Mouse (Mus musculus): ENCODE results near the gene Nr1d1. TPM values are rescaled to one million over a fixed set of nuclear protein-coding genes. Genes with fewer than 3 reads are reported as not detected.

Gene Nr1d1
- polyA plus RNA-seq, 1 experiment from 2014 or later: 6.4 TPM

- H3K36me3 ChIP-seq: no peaks in the 10 kb centered on the region
- H3K4me2 ChIP-seq: peak overlapping the region; percentile 85
- peak overlapping the region; percentile 11 for H3K4me3 ChIP-seq
- H3K4me1 ChIP-seq: peaks cover 68% of the 10 kb centered on the region
- H3K9me3 ChIP-seq: no peaks in the 10 kb centered on the region
- peak overlapping the region; percentile 81 for H3K9ac ChIP-seq
- no peaks in the 10 kb centered on the region for H3K27me3 ChIP-seq (replicated peaks)
- ATAC-seq (ENCODE audit: extremely low read depth, insufficient number of reproducible peaks, low FRiP score, low TSS enrichment): no peak
- WGBS: 15% methylated on average over 9 of the region's 9 CpGs
- peak overlapping the region; percentile 99 for H3K27ac ChIP-seq (replicated peaks)
Observed at GRCm38 (mm10) chr11:98776843-98777590, 1.9 kb upstream of the Nr1d1 start.

- WGBS: 25% methylated on average over 12 of the region's 12 CpGs
- ATAC-seq (ENCODE audit: extremely low read depth, insufficient number of reproducible peaks, low FRiP score, low TSS enrichment): no peak
- Histone ChIP-seq H3K36me3 (peaks cover 5% of the 10 kb centered on the region), H3K4me1 (peaks cover 68% of the 10 kb centered on the region), H3K9ac (peak overlapping the region; percentile 81), H3K27ac (replicated peaks) (peak overlapping the region; percentile 99), H3K4me2 (peak overlapping the region; percentile 85), H3K9me3 (no peaks in the 10 kb centered on the region), H3K27me3 (replicated peaks) (no peaks in the 10 kb centered on the region), H3K4me3 (peak overlapping the region; percentile 58)
Observed at GRCm38 (mm10) chr11:98776052-98776764, 1.1 kb upstream of the Nr1d1 start.

GRCm38 (mm10) chr11:98775348-98776051 is 367 bp upstream of the Nr1d1 start:
- H3K9me3 ChIP-seq: no peaks in the 10 kb centered on the region
- 3% methylated on average over 15 of the region's 15 CpGs for WGBS
- H3K4me3 ChIP-seq: peak overlapping the region; percentile 58
- peak overlapping the region; percentile 99 for H3K27ac ChIP-seq (replicated peaks)
- H3K4me2 ChIP-seq: peak overlapping the region; percentile 85
- H3K36me3 ChIP-seq: peaks cover 12% of the 10 kb centered on the region
- peak overlapping the region; percentile 83 for H3K9ac ChIP-seq
- H3K27me3 ChIP-seq (replicated peaks): no peaks in the 10 kb centered on the region
- peak; percentile 66 for ATAC-seq (ENCODE audit: extremely low read depth, insufficient number of reproducible peaks, low FRiP score, low TSS enrichment)
- peaks cover 73% of the 10 kb centered on the region for H3K4me1 ChIP-seq

GRCm38 (mm10) chr11:98773635-98774295 is 1.4 kb downstream of the Nr1d1 start:
- WGBS: 1% methylated on average over 37 of the region's 37 CpGs
- peak; percentile 84 for ATAC-seq (ENCODE audit: extremely low read depth, insufficient number of reproducible peaks, low FRiP score, low TSS enrichment)
- peak overlapping the region; percentile 58 for H3K4me3 ChIP-seq
- H3K27me3 ChIP-seq (replicated peaks): no peaks in the 10 kb centered on the region
- H3K4me1 ChIP-seq: peaks cover 91% of the 10 kb centered on the region
- H3K27ac ChIP-seq (replicated peaks): peak overlapping the region; percentile 99
- peaks cover 29% of the 10 kb centered on the region for H3K36me3 ChIP-seq
- peak overlapping the region; percentile 83 for H3K9ac ChIP-seq
- H3K4me2 ChIP-seq: peak overlapping the region; percentile 85
- H3K9me3 ChIP-seq: no peaks in the 10 kb centered on the region

GRCm38 (mm10) chr11:98772667-98773171 is 2.4 kb downstream of the Nr1d1 start:
- peak overlapping the region; percentile 85 for H3K4me2 ChIP-seq
- H3K36me3 ChIP-seq: peaks cover 34% of the 10 kb centered on the region
- peak overlapping the region; percentile 58 for H3K4me3 ChIP-seq
- no peaks in the 10 kb centered on the region for H3K27me3 ChIP-seq (replicated peaks)
- H3K4me1 ChIP-seq: peaks cover 96% of the 10 kb centered on the region
- H3K9me3 ChIP-seq: no peaks in the 10 kb centered on the region
- peak overlapping the region; percentile 72 for H3K9ac ChIP-seq
- H3K27ac ChIP-seq (replicated peaks): peak overlapping the region; percentile 99
- 29% methylated on average over 8 of the region's 8 CpGs for WGBS
- ATAC-seq (ENCODE audit: extremely low read depth, insufficient number of reproducible peaks, low FRiP score, low TSS enrichment): no peak; the same call in 1 of the 2 replicates

- peak overlapping the region; percentile 72 for H3K9ac ChIP-seq
- H3K27me3 ChIP-seq (replicated peaks): no peaks in the 10 kb centered on the region
- peak overlapping the region; percentile 85 for H3K4me2 ChIP-seq
- peak overlapping the region; percentile 58 for H3K4me3 ChIP-seq
- H3K4me1 ChIP-seq: peaks cover 96% of the 10 kb centered on the region
- peak overlapping the region; percentile 99 for H3K27ac ChIP-seq (replicated peaks)
- H3K36me3 ChIP-seq: peaks cover 34% of the 10 kb centered on the region
- WGBS: 57% methylated on average over 11 of the region's 11 CpGs
- H3K9me3 ChIP-seq: no peaks in the 10 kb centered on the region
- no peak for ATAC-seq (ENCODE audit: extremely low read depth, insufficient number of reproducible peaks, low FRiP score, low TSS enrichment)
Observed at GRCm38 (mm10) chr11:98771844-98772525, 3.1 kb downstream of the Nr1d1 start.

GRCm38 (mm10) chr11:98771131-98771530 is 4.0 kb downstream of the Nr1d1 start:
- Histone ChIP-seq H3K4me1 (peaks cover 96% of the 10 kb centered on the region), H3K27ac (replicated peaks) (peak overlapping the region; percentile 99), H3K36me3 (peaks cover 34% of the 10 kb centered on the region), H3K4me3 (no peak overlapping the region), H3K9ac (no peak overlapping the region), H3K9me3 (no peaks in the 10 kb centered on the region), H3K27me3 (replicated peaks) (no peaks in the 10 kb centered on the region), H3K4me2 (no peak overlapping the region; the same call in 1 of the 2 replicates)
- 90% methylated on average over 18 of the region's 18 CpGs for WGBS
- ATAC-seq (ENCODE audit: extremely low read depth, insufficient number of reproducible peaks, low FRiP score, low TSS enrichment): no peak

GRCm38 (mm10) chr11:98770096-98770975 is 4.8 kb downstream of the Nr1d1 start:
- peaks cover 37% of the 10 kb centered on the region for H3K36me3 ChIP-seq
- H3K4me2 ChIP-seq: no peak overlapping the region
- H3K27ac ChIP-seq (replicated peaks): peak overlapping the region; percentile 95
- H3K27me3 ChIP-seq (replicated peaks): no peaks in the 10 kb centered on the region
- ATAC-seq (ENCODE audit: extremely low read depth, insufficient number of reproducible peaks, low FRiP score, low TSS enrichment): no peak
- H3K4me1 ChIP-seq: peaks cover 96% of the 10 kb centered on the region
- no peaks in the 10 kb centered on the region for H3K9me3 ChIP-seq
- no peak overlapping the region for H3K4me3 ChIP-seq
- 0 out of 2 replicates have a peak overlapping the region, but pooled peaks have one; percentile 83 for H3K9ac ChIP-seq
- 89% methylated on average over 26 of the region's 26 CpGs for WGBS

GRCm38 (mm10) chr11:98769007-98769954 is 5.9 kb downstream of the Nr1d1 start:
- Histone ChIP-seq H3K36me3 (peaks cover 48% of the 10 kb centered on the region), H3K4me2 (peak overlapping the region; percentile 71), H3K27ac (replicated peaks) (peak overlapping the region; percentile 95), H3K27me3 (replicated peaks) (no peaks in the 10 kb centered on the region), H3K4me1 (peaks cover 97% of the 10 kb centered on the region), H3K9me3 (no peaks in the 10 kb centered on the region), H3K4me3 (peak overlapping the region; percentile 38; the same call in 1 of the 2 replicates), H3K9ac (peak overlapping the region; percentile 83)
- WGBS: 66% methylated on average over 25 of the region's 25 CpGs
- no peak for ATAC-seq (ENCODE audit: extremely low read depth, insufficient number of reproducible peaks, low FRiP score, low TSS enrichment)

All from heart, embryonic 13.5 days (tissue).